Mouse (Mus musculus): ENCODE data around the gene Ccdc61.
A peak's percentile ranks its signal among the peaks of the same experiment; 100 is the strongest.
"Not testable (repeated sequence)": the region's sequence is repeated elsewhere in the genome, so short reads cannot be mapped to it uniquely, and the experiment has no call there.

Ccdc61 gene

DNA sequence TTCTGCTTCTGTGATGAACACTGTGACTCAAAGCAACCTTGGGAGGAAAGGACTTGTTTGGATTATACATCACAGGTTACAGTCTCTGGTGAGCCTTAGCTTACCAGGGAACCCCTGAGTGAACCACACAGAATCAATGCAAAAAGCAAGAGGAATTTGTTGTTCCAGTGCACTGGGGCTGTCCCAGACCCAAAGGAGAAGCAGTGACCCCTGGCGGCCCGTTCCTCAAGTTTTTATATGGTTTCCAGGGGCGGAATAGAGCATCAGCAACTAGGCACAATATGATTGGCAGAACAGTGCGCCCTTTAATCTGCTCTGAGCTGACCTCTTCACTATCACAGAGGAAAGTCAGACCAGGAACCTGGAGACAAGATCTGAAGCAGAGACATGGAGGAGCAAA, 6.0 kb upstream of the Ccdc61 start:
- DNase-seq (ENCODE audit: low read depth): peak; percentile 51

DNA sequence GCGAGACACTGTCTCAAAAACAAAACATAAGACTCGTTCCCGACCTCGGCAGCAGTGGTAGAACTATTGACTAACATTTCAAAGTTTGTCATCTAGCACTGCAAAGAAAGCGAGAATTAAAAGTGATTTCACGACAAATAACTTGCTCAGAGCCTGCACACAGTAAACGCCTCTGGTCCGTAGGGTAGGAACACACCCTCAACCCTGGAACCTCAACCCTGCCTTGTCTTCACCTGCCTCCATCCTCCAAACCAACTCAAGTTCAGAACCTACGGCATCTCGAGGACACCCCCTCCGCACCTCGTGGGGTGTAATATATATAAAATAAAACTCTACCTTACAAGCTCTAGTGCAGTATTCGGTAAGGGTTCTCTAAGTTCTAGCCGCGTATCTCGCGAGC, 418 bp downstream of the Ccdc61 start:
- no peak for DNase-seq (ENCODE audit: low read depth)

- DNase-seq (ENCODE audit: low read depth): no peak
These were observed 5.2 kb downstream of the Ccdc61 start for GRCm38 (mm10) chr7:18904971-18905370.

GRCm38 (mm10) chr7:18902486-18902885, 7.7 kb downstream of the Ccdc61 start:
- no peak for DNase-seq (ENCODE audit: low read depth)

GRCm38 (mm10) chr7:18900513-18900912, 9.7 kb downstream of the Ccdc61 start:
- no peak for DNase-seq (ENCODE audit: low read depth)

DNA sequence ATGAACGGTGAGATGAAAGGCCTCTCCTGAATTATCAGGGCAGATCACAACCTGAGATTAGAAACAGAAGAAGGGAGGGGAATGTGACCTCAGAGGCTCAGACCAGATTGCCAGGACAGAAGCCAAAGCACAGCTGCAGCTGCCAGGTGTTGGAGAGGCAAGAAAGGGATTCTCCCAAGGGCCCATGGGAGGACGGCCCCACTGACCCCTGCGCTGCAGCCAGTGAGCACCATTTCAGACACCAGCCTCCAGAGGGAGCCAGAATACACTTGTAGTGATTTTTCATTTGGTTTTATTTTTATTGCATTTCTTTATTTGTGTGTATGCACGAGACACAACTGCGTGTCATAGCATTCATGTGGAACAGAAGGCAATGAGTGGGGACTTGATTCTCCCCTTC, 13.7 kb downstream of the Ccdc61 start:
- DNase-seq (ENCODE audit: low read depth): peak; percentile 32

DNA sequence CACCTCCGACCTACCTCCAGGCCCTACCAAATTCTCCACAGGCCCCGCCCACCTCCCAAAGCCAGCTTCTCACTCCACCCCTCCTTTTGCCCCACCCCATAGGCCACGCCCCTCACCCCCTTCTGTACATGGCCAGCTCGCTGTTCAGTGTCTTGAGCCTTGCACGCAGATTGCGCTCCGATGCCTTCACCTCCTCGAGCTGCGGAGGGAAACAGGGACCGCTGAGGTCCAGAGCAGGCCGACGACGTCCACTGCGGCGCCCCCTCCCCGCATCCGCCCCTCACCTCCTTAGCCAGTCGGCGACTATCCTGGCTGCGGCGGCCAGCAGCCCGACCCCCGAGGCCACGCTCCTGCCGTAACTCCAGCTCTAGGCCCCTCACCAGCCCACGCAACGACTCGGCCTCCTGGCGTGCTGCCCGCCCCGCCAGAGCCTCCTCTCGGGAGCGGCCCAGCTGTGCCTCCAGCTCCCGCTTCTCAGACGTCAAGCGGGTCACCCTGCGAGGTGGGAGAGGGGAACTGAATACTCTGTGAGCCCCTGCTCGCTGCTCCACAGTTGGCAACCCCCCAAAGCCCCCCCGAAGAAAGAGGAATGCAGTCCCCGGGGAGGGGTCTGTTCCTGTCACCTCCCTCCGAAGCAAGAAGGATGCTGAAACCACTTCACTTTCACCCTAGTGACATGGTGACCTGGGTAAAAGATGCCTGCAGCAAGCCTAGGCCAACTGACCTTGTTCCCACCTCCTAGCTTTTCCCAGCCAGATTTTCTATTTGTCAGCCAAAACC, 16.4 kb downstream of the Ccdc61 start:
- no peak for DNase-seq (ENCODE audit: low read depth)

- DNase-seq (ENCODE audit: low read depth): no peak
These were observed 17.2 kb downstream of the Ccdc61 start for GRCm38 (mm10) chr7:18893009-18893408.

DNA sequence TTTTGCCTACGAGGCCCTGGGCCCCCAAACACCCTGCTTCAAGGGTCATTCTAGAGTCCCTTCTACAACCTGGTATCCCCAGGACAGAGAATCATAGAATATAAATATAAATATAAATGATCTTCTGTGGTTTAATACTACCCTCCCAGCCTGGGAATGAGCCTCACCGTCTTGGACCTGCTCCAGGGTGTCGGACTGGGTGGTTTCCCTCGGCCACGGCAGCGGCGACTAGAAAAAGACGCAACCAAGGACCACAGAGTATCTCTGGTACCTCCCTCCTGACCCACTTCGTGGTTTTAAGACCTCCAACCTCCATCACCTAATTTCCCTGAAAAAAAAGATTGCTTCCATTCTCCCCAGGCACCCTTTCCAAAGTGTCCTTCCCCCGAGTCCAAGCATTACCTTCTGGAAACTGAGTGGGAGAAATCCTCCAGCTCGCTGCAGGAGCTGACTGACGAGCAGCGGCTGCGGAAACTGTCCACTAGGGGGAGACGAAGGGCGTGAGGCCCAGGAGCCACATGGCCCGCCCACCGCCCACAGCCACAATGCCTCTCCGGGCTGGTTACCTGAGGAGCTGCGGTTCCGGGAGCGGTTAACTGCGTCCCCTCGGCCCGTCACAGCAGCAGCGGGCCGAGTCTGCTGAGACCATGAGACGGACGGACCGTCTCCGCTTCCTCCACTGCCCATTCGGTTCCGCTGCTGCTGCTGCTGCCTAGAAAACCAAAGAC, 18.2 kb downstream of the Ccdc61 start:
- peak; percentile 74 for DNase-seq (ENCODE audit: low read depth)

- DNase-seq (ENCODE audit: low read depth): no peak
These were observed 19.4 kb downstream of the Ccdc61 start for GRCm38 (mm10) chr7:18890848-18891247.

DNA sequence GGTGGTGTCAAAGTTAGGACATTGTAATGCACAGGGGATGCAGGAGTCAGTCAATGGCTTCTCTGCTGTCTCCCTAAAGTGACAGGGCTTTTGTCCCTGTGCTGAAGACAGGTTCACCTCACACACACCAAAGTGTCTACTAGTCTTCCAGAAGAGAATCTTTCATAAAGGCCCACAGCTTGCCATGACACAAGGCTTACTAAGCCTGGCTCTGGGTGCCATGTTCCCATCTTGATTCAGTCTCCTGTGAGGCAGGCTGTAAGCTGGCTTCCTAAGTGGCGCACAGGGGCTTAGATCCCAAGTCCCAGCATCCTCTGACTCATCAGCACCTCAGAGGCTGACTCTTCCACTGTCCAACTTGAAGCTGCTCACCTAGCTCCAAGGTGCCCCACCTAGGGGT, 23.3 kb downstream of the Ccdc61 start:
- DNase-seq (ENCODE audit: low read depth): no peak

GRCm38 (mm10) chr7:18884745-18885422, 25.3 kb downstream of the Ccdc61 start:
- DNase-seq (ENCODE audit: low read depth): peak; percentile 75

- DNase-seq (ENCODE audit: low read depth): peak; percentile 81
These were observed 26.0 kb downstream of the Ccdc61 start for GRCm38 (mm10) chr7:18883991-18884744.

GRCm38 (mm10) chr7:18878691-18879090, 31.5 kb downstream of the Ccdc61 start:
- DNase-seq (ENCODE audit: low read depth): no peak

GRCm38 (mm10) chr7:18875372-18875771, 34.8 kb downstream of the Ccdc61 start:
- DNase-seq (ENCODE audit: low read depth): no peak

GRCm38 (mm10) chr7:18873253-18873652, 37.0 kb downstream of the Ccdc61 start:
- DNase-seq (ENCODE audit: low read depth): peak; percentile 88

GRCm38 (mm10) chr7:18872816-18873215, 37.4 kb downstream of the Ccdc61 start:
- DNase-seq (ENCODE audit: low read depth): no peak

GRCm38 (mm10) chr7:18872014-18872802, 38.0 kb downstream of the Ccdc61 start:
- no peak for DNase-seq (ENCODE audit: low read depth)

GRCm38 (mm10) chr7:18871031-18871430, 39.2 kb downstream of the Ccdc61 start, which contains the start of gene Pglyrp1:
TSS of gene Pglyrp1 (plus strand) at chr7:18871331.
- not testable (repeated sequence) for DNase-seq (ENCODE audit: low read depth)

GRCm38 (mm10) chr7:18868491-18868890, 41.7 kb downstream of the Ccdc61 start:
- DNase-seq (ENCODE audit: low read depth): no peak

DNA sequence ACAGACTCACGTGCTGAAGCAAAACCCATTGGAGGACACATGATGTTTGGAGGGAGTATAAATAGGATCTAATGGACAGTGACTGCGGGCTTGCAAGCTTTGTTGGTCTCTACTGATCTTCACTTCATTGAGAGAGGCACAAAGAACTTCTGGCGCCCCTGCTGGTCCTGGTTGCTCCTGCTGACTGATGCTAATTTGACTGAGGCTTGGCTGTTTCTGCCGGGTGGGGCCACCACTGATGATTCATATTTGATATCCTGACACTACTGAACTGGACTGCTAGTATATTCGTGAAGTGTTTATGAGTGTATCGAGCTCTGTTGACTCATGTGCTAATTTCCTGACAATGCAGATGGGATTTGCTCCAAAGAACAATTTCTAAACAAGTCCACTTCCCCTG, 47.4 kb downstream of the Ccdc61 start:
- DNase-seq (ENCODE audit: low read depth): peak; percentile 39

Data from 416B (cell line).